Mouse (Mus musculus): ENCODE data around the gene Rbks.

GRCm38 (mm10) chr5:31634161-31634560, 63.3 kb downstream of the Rbks start:
- TF ChIP-seq USF1 (IDR thresholded peaks at IDR 0.05; ENCODE audit: low read depth) (no peak), MYOG (IDR thresholded peaks at IDR 0.05; ENCODE audit: control insufficient read depth in 1 of 3, insufficient read depth in 1 of 3, insufficient read length in 2 of 3, low read depth in 2 of 3) (no peak), MAX (IDR thresholded peaks at IDR 0.05; ENCODE audit: low read depth) (no peak), POLR2A (IDR thresholded peaks at IDR 0.05; ENCODE audit: insufficient read length, low read depth) (no peak), TCF12 (IDR thresholded peaks at IDR 0.05; ENCODE audit: insufficient read depth, poor library complexity, severe bottlenecking) (no peak)

Data from myocyte (in vitro differentiated cells).